Mouse (Mus musculus) CH12.LX (cell line): Measurements from ENCODE around the gene Pacs2. TPM values are rescaled to one million over a fixed set of nuclear protein-coding genes. Genes with fewer than 3 reads are reported as not detected.

Experiments
- DNase-seq: peaks from one replicate; pipeline ENCODE4 v3.0.0-alpha.2; 2013; ENCODE audit errors: extremely low read depth
- H3K27ac ChIP-seq: 2 replicates; pipeline ENCODE4 v1.5.1; 2012; ENCODE audit warnings: low read depth, mild to moderate bottlenecking, control low read depth, moderate library complexity; ENCODE audit not compliant: insufficient read depth
- H3K27me3 ChIP-seq: replicated peaks from 2 replicates; pipeline ENCODE3; 2012; ENCODE audit warnings: inconsistent platforms
- H3K36me3 ChIP-seq, 2 experiments: replicated peaks in 1 of 2; 2 replicates each; pipeline versions ENCODE3 to v1.6.1; 2012; ENCODE audit warnings: inconsistent platforms in 1 of 2, low read length in 1 of 2, mild to moderate bottlenecking in 1 of 2, mixed read lengths in 1 of 2, moderate library complexity in 1 of 2; ENCODE audit not compliant: control insufficient read depth in 1 of 2, insufficient read depth in 1 of 2
- H3K4me1 ChIP-seq, 2 experiments: 2 replicates each; pipeline ENCODE4 v1.6.1; 2012; ENCODE audit warnings: inconsistent platforms in 1 of 2, moderate library complexity in 1 of 2; ENCODE audit not compliant: insufficient read depth in 2 of 2, control insufficient read depth in 1 of 2
- H3K4me2 ChIP-seq: 2 replicates; pipeline ENCODE4 v1.6.1; 2012; ENCODE audit warnings: low read depth, mild to moderate bottlenecking, control low read depth; ENCODE audit not compliant: poor library complexity, insufficient read depth, severe bottlenecking
- H3K4me3 ChIP-seq, 3 experiments: fragments of 150-350 bp in 1 of 3; sonication (generic) in 1 of 3; replicated peaks in 1 of 3; 2 replicates each; pipeline versions ENCODE3 to v1.5.1; 2011 to 2012; ENCODE audit warnings: low read depth in 2 of 3, low read length in 2 of 3, mild to moderate bottlenecking in 2 of 3, moderate library complexity in 2 of 3, control low read depth in 1 of 3, improper control_type of control experiment in 1 of 3, inconsistent platforms in 1 of 3, mixed read lengths in 1 of 3; ENCODE audit not compliant: poor library complexity in 1 of 3
- H3K79me2 ChIP-seq: replicated peaks from 2 replicates; pipeline ENCODE4 v1.6.1; 2012; ENCODE audit warnings: mild to moderate bottlenecking, moderate library complexity; ENCODE audit not compliant: control insufficient read depth, poor library complexity, insufficient read depth, severe bottlenecking; ENCODE audit errors: extremely low read depth
- H3K9ac ChIP-seq: 2 replicates; pipeline ENCODE4 v1.6.1; 2012; ENCODE audit warnings: low read depth, mild to moderate bottlenecking, control low read depth, moderate library complexity; ENCODE audit not compliant: insufficient read depth
- H3K9me3 ChIP-seq: replicated peaks from 2 replicates; pipeline ENCODE3; 2012; ENCODE audit warnings: low read length, inconsistent platforms, mixed read lengths
- CTCF ChIP-seq, 2 experiments: IDR thresholded peaks in 1 of 2; conservative IDR thresholded peaks in 1 of 2; 2 replicates each; pipeline ENCODE4 v1.5.1; 2011 to 2012; ENCODE audit warnings: low read depth in 2 of 2, low read length in 2 of 2, improper control_type of control experiment in 1 of 2, inconsistent platforms in 1 of 2, mild to moderate bottlenecking in 1 of 2, moderate library complexity in 1 of 2
- ELF1 ChIP-seq: IDR thresholded peaks from 2 replicates; pipeline ENCODE4 v1.6.1; 2014; ENCODE audit warnings: low read depth, mild to moderate bottlenecking, inconsistent platforms, low read length, improper control_type of control experiment
- MAZ ChIP-seq: IDR thresholded peaks from 2 replicates; pipeline ENCODE4 v1.6.1; 2012; ENCODE audit warnings: low read depth, mild to moderate bottlenecking, inconsistent platforms, low read length, improper control_type of control experiment, moderate library complexity
- NRF1 ChIP-seq: IDR thresholded peaks from 2 replicates; pipeline ENCODE4 v1.6.1; 2014; ENCODE audit warnings: low read depth, mild to moderate bottlenecking, inconsistent platforms, low read length, improper control_type of control experiment, moderate library complexity
- RAD21 ChIP-seq: IDR thresholded peaks from 2 replicates; pipeline ENCODE4 v1.6.1; 2011; ENCODE audit warnings: low read depth, mild to moderate bottlenecking, low read length, improper control_type of control experiment, moderate library complexity
- SMC3 ChIP-seq: IDR thresholded peaks from 2 replicates; pipeline ENCODE4 v1.6.1; 2011; ENCODE audit warnings: low read depth, low read length, improper control_type of control experiment
- TBP ChIP-seq: conservative IDR thresholded peaks from 2 replicates; pipeline ENCODE4 v1.6.1; 2011; ENCODE audit warnings: low read depth, low read length, improper control_type of control experiment
- dilution Hi-C: fragments of 300-500 bp; cut with MboI; formaldehyde crosslinking; loops from 2 replicates; pipeline ENCODE4 v1.14.3; 2020; ENCODE audit warnings: low sequenced_read_pairs; ENCODE audit not compliant: extremely low pct_unique_long_range_greater_than_20kb, extremely low pct_ligation_motif_present
- in situ Hi-C: fragments of 300-500 bp; cut with MboI; formaldehyde crosslinking; loops from 3 replicates; pipeline ENCODE4 v1.14.3; 2019; ENCODE audit warnings: low sequenced_read_pairs, low pct_ligation_motif_present, low pct_unique_long_range_greater_than_20kb, mixed read lengths
- polyA plus RNA-seq: library from polyadenylated mRNA; unstranded; fragments of >175 nt; gene quantifications from 2 replicates; pipeline ENCODE4 v1.2.1, GENCODE M21; 2012; ENCODE audit warnings: low read depth; ENCODE audit not compliant: insufficient read length
- total RNA-seq, 2 experiments: library from RNA; depleted of rRNA; stranded (reverse); fragments of 300-350 nt in 1 of 2; fragments of >200 nt in 1 of 2; gene quantifications; 2 replicates each; pipeline ENCODE4 v1.2.3; 2012 to 2014

The Pacs2 gene
- total and polyA plus RNA-seq, 3 experiments = 3.1 to 7.1 (median 7.0) TPM

- TF ChIP-seq ELF1 = no peak
- TF ChIP-seq CTCF (conservative IDR thresholded peaks at IDR 0.05 in 1 of 2, IDR thresholded peaks at IDR 0.05 in 1 of 2; ENCODE audit: low read depth in 2 of 2, low read length in 2 of 2) = peak in 1 of 2 experiments; percentile 35; a peak in 3 of 4 replicates
- no peak for TF ChIP-seq SMC3
- no peak for TF ChIP-seq TBP
- dilution Hi-C loops = no loop called here
- in situ Hi-C loops = no loop called here
Observed at GRCm38 (mm10) chr12:112985346-112985745, 29.0 kb upstream of the Pacs2 start.

GRCm38 (mm10) chr12:112987877-112988276 lies 26.4 kb upstream of the Pacs2 start:
- no peak overlapping the region for H3K4me2 ChIP-seq
- no peaks in the 10 kb centered on the region for H3K27me3 ChIP-seq
- peaks cover 45 to 74% of the 10 kb centered on the region in 2 experiments for H3K36me3 ChIP-seq
- no peak for DNase-seq
- H3K9me3 ChIP-seq = no peaks in the 10 kb centered on the region
- no peak overlapping the region for H3K4me3 ChIP-seq
- TF ChIP-seq CTCF (conservative IDR thresholded peaks at IDR 0.05 in 1 of 2, IDR thresholded peaks at IDR 0.05 in 1 of 2; ENCODE audit: low read depth in 2 of 2, low read length in 2 of 2) = peak; percentile 30 to 58; a peak in 3 of 4 replicates
- peak; percentile 21 for TF ChIP-seq RAD21
- no peak for TF ChIP-seq NRF1
- peak; percentile 44 for TF ChIP-seq SMC3
- H3K27ac ChIP-seq = no peak overlapping the region
- in situ Hi-C loops = no loop called here
- H3K9ac ChIP-seq = no peak overlapping the region
- H3K4me1 ChIP-seq = peaks cover 0 to 25% of the 10 kb centered on the region in 2 experiments; a peak in 2 of 4 replicates
- H3K79me2 ChIP-seq = 0 out of 2 replicates have a peak, but pooled peaks cover 2% of the 10 kb centered on the region
- dilution Hi-C loops = no loop called here

More at GRCm38 (mm10) chr12:112985346-112985745, 29.0 kb upstream of the Pacs2 start:
- Histone ChIP-seq H3K27ac (no peak overlapping the region), H3K4me2 (no peak overlapping the region), H3K79me2 (0 out of 2 replicates have a peak, but pooled peaks cover 2% of the 10 kb centered on the region), H3K9ac (no peak overlapping the region), H3K4me3 (no peak overlapping the region), H3K9me3 (no peaks in the 10 kb centered on the region), H3K4me1 (peaks cover 0 to 21% of the 10 kb centered on the region in 2 experiments; a peak in 2 of 4 replicates), H3K36me3 (peaks cover 56 to 82% of the 10 kb centered on the region in 2 experiments), H3K27me3 (no peaks in the 10 kb centered on the region)
- peak; percentile 27 for DNase-seq

GRCm38 (mm10) chr12:112990706-112991405 lies 23.5 kb upstream of the Pacs2 start:
- Histone ChIP-seq H3K9me3 (peaks cover 2% of the 10 kb centered on the region), H3K36me3 (peaks cover 36 to 67% of the 10 kb centered on the region in 2 experiments), H3K4me2 (no peak overlapping the region), H3K4me1 (peaks cover 0 to 36% of the 10 kb centered on the region in 2 experiments; a peak in 2 of 4 replicates), H3K27ac (no peak overlapping the region), H3K9ac (no peak overlapping the region), H3K79me2 (peaks cover 9% of the 10 kb centered on the region; the same call in 1 of the 2 replicates), H3K27me3 (no peaks in the 10 kb centered on the region), H3K4me3 (no peak overlapping the region)
- TF ChIP-seq MAZ = no peak
- dilution Hi-C loops = no loop called here
- in situ Hi-C loops = no loop called here
- DNase-seq = no peak
